Mouse (Mus musculus): ENCODE results near the gene Lad1.

The Lad1 gene

DNA sequence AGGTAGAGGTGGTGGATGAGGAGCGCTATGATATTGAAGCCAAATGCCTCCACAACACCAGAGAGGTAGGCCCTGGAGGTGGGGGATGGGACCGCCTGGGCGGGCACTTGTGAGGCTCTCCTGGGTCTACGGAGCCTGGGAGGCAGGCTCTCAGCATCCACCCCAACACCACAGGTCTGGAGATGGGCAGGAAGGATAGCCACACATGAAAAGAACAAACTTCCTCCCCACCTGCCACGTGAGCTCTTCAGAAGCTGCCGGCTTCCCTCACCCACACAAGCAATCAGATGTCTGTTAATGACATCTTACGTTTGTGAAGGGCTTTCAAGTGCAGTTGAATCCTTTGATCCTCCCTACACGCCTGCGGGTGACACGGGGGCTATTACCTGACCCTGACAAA is 10.9 kb upstream of the Lad1 start:
- DNase-seq (ENCODE audit: low spot score) = no peak

DNA sequence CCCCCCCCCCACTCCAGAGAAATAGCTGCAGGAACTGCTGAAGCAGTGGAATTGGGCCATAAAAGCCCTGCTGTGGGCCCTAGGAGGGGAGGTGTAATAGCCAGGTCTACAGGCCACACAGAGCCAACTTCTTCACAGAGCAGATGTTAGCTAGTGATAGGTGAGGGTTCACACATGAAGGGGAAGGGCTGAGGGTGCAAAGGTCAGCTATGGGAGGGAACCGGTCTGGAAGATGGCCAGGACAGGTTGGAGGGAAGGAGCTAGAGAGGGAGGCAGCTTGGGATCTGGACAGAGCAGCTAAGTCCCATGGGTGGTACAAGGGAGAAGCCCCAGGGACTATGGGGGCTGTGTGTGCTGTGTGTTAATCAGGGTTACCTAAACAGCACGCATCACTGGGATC is 8.2 kb upstream of the Lad1 start:
- no peak for DNase-seq (ENCODE audit: low spot score)

DNA sequence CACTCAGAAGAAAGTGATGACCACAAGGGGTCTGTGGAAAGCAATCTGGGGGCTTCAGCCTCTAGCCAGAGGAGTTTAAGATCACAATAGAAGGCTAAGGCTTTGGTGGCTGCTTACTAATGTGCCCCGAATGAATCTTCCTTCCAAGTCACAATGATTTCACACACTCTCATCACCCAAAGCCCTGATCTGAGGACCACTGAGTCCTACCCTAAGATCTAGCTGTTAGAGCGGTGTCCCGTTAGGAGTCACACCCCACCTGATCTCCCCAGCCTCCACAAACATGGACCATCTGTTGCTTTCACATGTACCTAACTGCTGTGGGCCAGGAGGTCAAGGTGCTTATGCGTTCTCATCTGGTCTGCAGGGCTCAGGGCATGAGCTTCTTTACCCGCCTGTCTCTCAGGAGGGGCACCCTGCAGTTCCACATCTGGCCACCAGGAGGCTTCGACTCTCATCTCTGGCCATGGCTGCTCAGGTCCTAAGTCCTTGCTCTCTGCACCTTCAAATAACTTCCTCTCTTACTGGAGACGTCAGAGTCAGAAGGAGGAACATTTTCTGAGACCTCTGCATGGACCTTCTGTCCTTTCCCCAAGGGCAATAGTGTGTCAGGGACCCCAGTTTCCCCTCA is 7.3 kb upstream of the Lad1 start:
- peak; percentile 90 for DNase-seq (ENCODE audit: low spot score)

DNA sequence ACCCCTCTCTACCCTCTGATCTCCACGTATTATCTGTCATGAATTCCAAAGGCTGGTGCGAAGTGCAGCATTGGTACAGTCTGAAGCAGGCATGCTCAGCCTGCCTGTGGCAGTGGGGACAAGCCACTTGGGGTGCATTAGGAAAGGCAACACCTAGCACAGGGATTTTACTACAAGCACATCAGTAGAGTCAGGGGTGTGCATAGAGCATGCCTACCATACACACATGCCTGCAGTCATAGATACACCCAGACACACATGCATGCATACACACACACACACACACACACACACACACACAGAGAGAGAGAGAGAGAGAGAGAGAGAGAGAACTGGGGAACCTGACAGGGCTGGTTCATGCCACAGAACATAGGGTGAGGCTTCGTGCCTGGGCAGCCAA is 6.2 kb upstream of the Lad1 start:
- DNase-seq (ENCODE audit: low spot score) = no peak

DNA sequence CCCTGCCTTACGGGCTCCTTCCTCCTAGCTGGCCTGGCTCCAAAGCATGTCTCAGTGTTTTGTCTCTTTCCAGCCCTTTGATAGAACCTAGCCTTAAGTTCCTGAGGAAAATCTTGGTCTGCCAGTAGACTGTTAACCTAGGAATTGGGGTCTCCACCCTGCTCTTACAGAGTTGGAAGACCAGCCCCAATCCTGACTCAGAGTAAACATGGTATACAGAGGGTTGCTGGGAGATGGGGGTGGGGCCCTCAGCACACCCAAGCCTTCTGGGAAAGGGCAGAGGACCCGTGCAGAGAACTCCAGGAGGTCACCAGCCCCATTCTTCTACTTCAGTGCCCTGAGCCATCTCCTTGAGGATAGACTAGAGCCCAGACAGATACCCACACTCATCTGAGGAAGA is 5.8 kb upstream of the Lad1 start:
- no peak for DNase-seq (ENCODE audit: low spot score)

DNA sequence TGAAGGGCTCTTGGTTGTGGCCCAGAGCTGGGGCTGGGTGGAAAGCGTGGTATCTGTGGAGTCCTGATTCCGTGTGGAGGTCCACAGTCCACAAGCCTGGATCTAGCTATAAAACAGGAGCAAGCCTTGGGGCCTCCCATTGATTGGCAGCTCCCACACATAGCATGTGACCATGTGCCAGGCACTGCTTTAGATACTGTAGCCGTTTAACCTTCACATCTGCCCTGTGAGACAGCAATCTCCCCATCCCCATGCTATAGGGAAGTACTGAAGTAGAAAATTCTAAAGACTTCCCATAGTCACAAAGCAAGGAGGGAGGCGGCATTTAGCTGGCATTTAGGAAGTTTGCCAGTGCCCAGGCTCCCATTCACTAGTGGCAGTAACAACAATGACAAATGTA is 5.3 kb upstream of the Lad1 start:
- no peak for DNase-seq (ENCODE audit: low spot score)

DNA sequence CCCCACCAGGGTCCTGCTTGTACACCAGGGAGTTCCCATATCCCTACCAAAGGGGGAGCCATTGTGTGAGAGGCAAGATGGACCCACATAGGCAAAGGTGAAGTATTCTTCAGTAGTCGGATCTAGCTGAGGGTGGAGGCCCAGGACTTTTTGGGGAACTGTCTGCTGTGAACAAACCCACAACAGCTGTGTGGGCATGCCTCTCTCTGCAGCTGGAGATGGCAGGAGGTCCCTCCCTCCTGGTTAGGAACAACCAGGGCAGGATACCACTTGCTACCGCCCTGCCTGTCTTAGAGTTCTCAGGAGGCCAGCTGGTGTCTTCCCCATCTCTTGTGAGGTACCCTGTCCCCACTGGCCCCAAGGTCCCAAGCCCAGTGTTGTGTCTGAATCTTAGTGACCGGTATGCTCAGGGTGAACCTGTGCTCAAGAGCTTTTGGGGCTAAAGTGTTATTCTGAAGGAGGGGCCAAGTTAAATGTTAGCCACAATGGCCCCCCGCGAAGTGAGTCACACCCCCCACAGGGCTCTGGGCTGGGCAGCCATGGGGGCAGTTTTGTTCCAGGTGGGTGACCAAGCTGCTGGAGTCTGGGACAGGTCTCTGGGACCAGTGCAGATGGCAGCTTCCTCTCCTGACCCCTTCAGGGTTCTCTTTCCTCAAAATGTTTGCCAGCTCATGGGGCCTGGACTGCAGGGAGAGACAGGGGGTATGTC is 4.6 kb upstream of the Lad1 start:
- DNase-seq (ENCODE audit: low spot score) = no peak

DNA sequence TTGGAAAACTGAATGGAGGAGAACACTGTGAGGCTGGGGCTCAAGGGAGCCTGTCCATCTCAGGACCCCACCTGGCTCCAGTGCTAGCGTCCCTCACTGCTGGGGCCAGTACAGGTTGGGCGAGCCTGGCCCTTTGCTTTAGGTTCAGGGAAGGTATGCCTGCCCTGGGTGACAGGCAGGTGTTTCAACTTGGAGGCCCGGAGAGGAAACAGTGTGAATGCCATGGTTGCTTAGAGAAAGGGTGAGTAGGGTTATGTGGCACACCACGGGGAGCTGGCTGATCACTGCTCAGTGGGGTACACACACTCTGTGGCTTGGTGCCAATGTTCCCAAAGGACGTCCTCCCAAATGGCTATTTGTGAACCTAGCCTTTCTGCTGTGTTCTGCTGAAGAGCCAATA is 3.9 kb upstream of the Lad1 start:
- no peak for DNase-seq (ENCODE audit: low spot score)

DNA sequence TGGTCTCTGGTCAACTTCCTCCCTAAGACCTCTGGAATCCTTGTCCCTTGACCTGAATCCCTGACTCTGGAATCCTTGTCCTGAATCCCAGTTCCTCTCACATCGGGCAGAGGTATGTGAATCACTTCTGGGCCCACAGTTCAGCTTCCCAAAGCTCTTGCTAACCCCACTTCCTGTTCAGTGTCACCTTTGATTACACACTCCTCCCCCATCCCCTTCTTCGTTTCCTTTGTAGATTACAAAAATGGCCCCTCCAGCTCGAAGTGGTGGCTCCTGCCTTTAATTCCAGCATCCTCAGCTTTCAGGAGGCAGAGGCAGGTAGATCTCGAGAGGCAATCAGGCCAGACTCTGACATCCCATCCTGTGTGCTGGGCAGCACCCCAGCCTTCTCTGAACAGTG is 803 bp upstream of the Lad1 start:
- DNase-seq (ENCODE audit: low spot score) = no peak

DNA sequence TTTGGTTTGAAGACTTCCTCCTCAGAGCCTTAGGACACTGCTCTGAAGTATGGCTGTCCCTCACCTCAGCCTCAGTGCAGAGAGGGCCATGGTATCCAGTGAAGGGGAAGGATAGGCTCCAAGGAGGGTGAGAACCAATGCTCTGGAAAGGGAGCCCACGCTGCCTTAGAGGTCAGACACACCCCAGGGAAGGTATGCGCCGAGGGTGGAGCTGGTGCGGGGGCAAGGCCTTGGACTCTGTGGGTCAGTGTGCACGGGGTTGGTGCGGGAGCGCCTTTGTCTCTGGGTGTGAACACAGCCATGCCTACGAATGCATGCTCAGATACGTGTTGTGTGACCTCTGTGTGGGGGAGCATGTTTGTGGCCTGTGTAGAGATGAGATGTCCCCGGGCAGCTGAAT is 1.7 kb downstream of the Lad1 start:
- DNase-seq (ENCODE audit: low spot score) = peak; percentile 47

DNA sequence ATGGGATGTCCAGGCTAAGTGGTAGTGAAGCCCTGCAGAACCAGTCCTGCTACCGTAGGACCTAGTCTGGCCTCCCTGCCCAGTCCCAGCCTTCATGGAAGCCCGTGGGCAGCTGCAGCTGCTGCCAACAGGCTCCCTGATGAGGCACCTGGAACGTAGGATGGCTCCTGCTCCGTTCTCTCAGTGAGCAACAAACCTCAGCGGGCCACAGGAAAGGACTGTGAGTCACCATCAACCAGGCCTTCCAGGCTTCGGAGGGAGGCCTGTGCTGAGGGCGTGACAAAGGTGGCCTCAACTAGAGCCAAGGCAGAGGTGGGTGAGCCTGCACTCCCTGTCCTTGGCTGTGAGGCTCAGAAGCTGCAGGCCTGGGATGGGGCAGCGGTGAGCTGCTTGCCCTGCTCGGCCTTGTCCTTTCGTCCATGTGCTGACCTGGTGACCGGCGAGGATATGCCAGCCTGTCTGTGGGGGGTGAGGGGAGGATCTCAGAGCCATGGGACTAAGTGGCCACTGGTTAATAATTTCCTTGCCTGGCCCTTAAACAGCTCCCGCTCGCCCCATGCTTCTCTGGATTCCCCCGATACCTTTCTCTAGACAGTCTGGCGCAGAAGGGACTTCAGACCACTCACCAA is 2.5 kb downstream of the Lad1 start:
- DNase-seq (ENCODE audit: low spot score) = peak; percentile 69

DNA sequence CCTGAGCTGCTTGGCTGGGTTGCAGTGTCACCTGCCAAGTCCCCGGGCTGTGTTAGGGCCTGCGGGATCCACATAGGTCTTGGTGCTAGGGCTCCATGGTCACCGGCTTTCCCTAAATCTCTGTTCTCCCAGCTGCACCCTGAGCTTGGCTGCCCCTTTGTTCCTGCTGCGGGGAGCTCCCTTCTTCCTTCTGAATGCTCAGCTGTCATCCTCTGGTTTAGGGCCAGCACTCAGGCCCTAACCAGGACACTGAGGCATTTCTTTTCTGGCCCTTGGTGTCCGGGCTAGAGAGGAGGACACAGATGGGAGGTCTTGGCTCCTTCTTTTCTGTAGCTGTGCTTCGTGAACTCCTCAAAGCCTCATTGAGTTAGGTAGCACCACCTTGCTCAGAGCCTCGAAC is 3.4 kb downstream of the Lad1 start:
- no peak for DNase-seq (ENCODE audit: low spot score)

DNA sequence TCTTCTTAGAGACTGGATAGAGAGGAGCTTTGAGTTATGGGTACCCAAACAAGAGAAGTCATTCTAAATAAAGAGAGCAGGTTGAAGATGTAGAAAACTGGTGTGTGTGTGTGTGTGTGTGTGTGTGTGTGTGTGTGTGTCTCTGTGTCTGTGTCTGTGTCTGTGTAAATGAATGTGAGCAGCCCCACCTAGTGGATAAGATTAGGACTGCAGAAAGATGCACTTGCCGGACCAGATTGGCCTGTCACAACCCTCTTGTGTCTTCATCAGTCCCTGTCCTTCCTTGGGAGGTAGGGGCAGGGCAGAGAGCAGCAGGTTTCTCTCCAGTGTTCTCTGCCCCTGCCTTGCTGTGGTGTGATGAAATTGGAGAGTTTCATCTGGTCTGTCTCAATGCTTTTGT is 10.5 kb downstream of the Lad1 start:
- no peak for DNase-seq (ENCODE audit: low spot score)

DNA sequence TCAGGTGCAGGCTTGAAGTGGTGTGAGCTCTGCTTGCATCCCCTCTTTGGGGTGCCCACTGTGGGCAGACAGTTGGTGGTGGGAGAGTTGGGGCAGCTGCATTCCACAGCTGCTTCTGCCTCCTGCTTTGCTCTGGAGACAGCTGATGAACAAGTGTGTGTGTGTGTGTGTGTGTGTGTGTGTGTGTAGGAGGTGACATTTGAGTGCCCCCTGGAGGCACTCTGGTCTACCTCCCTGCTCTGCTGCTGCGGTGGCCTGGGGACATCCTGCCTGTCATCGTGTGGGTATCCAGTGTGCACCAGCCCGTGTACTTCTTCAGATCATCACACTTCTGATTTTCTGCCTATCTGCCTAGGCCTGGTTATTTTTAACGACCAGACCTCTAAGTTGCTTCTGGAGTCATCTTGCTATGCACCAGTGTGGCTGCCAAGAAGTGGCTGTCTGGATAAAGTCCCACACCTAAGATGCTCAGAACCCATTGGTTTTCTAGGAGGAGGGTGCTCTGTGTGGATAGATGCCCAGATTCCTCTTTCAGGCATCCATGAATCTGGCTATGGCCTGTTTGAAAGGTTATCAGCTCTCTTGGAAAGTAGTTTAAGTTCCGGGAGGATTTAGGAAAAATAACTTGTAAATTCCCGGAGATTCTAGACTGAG is 15.9 kb downstream of the Lad1 start:
- no peak for DNase-seq (ENCODE audit: low spot score)

DNA sequence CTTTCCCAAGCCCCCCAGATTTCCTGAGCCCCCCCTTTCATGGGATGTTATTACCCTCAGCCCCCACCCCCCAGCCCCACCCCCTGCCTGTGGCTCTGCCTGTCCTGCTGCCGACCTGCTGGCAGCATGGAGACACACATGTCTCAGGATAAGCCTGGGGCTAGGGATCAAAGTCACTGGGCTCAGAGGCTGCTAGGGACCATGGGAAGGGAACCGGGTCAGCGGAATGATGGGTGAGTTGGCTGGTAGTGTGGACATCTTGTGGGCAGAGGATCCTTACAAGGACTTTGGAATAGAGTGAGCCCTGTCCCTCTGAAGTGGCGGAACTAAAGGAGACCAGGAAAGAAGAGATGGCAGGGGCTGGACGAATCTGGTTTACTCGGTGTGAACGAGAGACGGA is 16.6 kb downstream of the Lad1 start:
- DNase-seq (ENCODE audit: low spot score) = no peak

DNA sequence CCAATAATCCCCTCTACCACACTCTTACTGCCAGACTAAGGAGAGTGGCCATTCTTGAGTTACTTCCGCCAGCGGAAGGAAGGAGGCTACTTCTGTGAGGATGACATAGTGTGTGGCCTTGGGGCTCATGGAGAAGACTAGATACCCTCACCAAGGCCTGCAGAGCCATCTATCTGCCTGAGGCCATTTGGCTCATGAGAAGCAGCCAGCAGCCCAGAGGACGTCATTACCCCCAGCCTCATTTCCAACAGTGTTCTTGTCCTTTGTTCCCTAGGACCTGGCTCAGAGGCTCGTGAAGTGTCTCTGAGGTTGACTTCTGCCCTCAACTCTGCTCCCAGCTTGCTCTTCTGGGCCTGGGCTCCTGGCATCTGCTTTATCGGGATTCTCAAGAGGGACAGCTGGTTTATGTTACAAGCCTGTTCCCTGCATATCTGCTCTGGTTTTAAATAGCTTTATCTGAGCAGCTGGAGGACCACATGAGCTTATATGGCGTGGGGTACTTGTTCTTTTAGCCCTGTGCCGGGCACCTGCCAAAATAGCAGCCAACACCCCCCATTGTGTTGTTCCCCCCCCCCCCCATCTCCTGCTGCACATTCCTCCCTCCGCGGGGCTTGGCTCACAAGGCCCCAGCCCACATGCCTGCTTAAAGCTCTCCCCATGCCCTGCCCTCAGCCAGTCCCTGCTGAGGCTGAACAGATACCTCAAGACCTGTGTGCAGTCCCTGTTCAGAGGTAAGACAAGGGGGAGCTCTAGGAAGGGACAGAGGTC is 17.5 kb downstream of the Lad1 start, which contains the start of gene Tnnt2:
Gene Tnnt2, plus strand, starts transcription at position 639 of the 768 bp plus-strand sequence.
- DNase-seq (ENCODE audit: low spot score) = no peak

DNA sequence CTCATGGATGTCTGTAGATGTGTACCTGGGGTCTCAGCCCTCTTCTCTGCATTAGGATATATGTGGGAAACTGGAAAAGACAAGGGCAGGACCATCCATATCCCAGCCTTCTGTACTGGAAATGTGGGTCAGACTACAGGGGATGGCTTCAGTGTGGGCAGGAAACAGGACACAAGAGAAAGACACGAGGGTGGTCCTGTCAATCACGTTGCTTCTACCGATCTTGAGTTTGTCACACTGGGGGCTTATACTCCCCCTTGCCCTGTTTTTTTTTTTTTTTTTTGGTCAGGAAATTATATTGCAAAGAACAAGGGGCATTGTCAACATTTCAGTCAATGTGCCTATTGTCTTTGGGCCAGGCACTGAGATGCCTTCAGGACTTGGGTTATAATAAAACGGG is 20.2 kb downstream of the Lad1 start:
- DNase-seq (ENCODE audit: low spot score) = no peak

DNA sequence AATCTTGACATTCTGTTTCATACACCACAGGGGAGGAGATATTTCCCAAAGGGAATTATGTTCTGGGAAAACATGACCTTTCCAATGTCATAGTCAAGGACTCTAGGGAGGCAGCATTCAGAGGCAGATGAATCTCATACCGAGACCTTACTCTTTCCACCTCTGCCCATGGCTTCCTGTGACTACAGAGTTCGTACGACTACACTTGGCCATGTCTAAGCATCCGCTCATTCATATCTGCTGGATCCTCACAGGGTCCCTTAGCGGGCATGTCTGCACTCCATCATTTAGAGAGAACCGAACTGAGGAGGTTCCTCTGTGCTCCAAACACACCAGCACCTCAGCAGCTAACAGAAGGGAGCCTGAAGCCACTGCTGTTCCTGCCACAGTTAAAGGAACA is 20.7 kb downstream of the Lad1 start:
- no peak for DNase-seq (ENCODE audit: low spot score)

DNA sequence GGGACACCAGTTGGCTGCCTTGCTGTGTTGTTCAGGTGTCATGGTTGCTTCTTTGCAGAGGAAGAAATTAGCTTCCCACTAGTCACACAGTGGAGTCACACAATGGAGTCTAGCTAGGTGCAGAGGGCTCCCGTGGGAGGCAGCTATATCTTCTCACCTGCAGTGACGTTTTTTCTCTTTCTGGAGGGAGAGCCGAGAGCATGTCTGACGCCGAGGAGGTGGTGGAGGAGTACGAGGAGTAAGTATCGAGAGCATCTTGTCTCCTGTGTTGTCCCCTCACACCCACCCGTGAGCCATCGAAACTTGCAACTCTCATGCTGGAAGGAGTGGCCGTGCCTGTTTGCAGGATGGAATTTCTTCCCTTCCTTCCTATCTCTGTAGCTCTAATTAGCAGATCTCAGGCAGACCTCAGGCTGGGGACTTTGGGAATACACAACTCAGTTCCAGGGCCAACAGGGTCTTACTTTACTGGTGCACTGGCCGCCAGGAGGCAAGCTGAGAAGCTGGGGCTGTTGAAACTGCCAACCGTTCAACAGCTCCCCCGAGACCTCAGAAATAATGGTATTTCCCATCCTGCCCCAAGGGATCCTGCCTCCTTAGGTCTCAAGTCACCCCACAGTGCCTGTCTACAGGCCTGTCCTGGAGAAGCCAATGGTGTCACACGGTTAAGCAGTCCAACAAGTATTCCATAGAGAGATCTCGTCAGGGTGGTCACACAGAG is 22.4 kb downstream of the Lad1 start:
- no peak for DNase-seq (ENCODE audit: low spot score)

DNA sequence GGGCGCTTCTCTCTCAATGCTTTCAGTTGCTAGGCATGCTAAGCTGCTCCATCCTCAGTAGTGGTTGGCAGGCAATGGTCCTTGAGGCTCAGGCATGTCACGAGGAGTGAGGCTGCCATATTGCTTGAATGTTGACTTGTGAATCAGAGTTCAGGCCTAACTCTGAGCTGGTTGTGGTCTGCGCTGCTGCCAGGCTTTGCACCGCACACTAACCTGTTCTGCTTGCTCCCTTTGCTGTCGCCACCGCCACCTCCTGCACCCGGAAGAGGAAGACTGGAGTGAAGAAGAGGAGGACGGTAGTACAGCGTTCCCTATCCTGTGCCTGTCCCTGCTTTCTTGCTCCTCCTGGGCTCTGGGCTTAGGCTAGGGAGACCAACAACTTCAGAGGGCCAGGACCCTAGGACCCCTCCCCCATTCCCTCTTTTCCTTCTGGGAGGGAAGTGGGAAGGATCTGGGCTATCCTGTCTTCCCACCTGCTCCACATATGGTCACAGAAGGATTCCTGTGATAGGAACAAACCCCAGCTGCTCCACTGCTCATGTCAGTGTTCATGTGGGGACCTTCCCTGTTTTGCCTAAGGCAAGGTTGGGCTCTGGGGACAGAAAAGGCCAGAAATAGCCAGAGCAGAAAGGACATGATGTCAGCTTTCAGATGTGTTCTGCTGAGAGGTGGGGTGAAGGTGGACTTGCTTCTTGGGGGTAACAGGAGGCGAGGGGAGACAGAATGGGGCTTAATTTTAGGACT is 25.3 kb downstream of the Lad1 start:
- DNase-seq (ENCODE audit: low spot score) = no peak

DNA sequence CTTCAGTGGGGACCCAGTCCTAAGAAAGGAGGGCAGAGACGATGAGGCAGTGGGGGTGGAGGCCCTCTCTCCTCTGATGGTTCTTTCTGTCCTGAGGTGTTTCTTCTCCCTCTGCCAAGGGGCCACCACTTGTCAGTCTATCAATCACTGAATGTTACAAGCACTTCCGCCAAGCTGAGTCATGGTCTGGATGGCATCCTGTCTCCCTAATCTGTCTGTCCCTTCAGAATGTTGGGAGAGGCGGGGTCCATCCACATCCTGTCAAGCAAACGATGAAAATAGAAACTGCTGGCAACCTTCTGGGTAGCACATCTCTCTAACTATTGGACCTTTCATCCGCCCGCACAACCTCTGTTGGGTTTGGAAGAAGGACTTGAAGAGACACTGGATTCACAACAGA is 26.1 kb downstream of the Lad1 start:
- DNase-seq (ENCODE audit: low spot score) = no peak
